8 mouse cellular contexts compared by ENCODE assay signal in the genomic region with DNA sequence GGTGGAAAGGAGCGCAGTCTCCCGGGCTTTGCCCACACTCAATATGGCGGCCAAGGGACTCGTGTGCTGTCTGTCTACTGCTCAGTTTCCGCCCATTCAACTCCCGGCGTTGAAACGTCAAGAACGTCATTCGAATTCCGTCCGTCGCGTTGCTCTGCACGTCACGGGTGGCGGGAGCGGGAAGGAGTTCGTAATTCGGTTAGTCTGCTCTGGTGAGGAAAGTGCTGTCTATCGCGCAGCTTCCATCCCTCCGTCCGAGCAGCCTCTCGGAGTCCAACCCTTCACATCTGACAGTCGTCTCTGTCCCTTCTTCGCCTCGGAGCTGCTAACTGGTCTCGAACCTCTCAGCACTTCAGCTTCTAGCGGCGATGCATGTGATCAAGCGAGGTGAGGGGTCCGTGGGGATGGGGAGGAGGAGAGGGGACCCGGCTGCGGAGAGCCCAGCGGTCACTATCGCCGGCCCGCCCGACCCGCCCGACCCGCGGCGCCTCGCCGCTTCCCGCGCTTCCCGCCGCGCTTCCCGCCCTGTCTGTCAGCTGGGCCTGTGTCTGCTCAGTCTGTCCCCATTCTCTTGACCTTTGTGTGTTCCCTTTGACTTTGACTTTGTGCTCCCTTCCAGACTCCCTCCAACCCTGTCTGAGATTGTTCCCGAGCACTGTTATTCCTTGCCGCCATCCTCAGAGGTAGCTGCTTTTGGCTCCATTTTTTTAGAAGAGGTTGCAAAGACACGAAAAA. TPM values are rescaled to one million over a fixed set of nuclear protein-coding genes. Genes with fewer than 3 reads are reported as not detected.
DNase-seq lines count a peak whose midpoint lies in the region; ATAC-seq and TF ChIP-seq lines count a peak whose summit lies in the region.

Gene Rrm1 (plus strand): TSS at position 39 of the 735 bp plus-strand sequence.

- peak within 1 kb of the TSS; percentile 39 for H3K27ac ChIP-seq in forebrain, embryonic 16.5 days (ENCODE audit: low read length)
- peak within 1 kb of the TSS; percentile 75; the same call in 1 of the 2 replicates for H3K27ac ChIP-seq in layer of hippocampus, adult 2 months
- H3K27ac ChIP-seq in lung, embryonic 14.5 days (ENCODE audit: low read depth): peak within 1 kb of the TSS; percentile 95
- no peak within 1 kb of the TSS for H3K27ac ChIP-seq in olfactory bulb, adult 2 months (ENCODE audit: insufficient read depth, low read depth, low read length)
- H3K27ac ChIP-seq in thymus, adult 2 months (ENCODE audit: control insufficient read depth, insufficient read depth, low read length): no peak within 1 kb of the TSS

- no peaks in the 10 kb centered on the region for H3K27me3 ChIP-seq in G1E (ENCODE audit: insufficient read depth, low read length)
- no peaks in the 10 kb centered on the region for H3K27me3 ChIP-seq in forebrain, embryonic 16.5 days (replicated peaks; ENCODE audit: control insufficient read depth, insufficient read depth, low read length)
- H3K27me3 ChIP-seq in lung, embryonic 14.5 days (ENCODE audit: insufficient read depth, low read length): no peaks in the 10 kb centered on the region
- no peaks in the 10 kb centered on the region for H3K27me3 ChIP-seq in thymus, adult 2 months (ENCODE audit: control insufficient read depth, insufficient read depth, low read length)

- no peaks in the 10 kb centered on the region for H3K9me3 ChIP-seq in G1E (replicated peaks)
- H3K9me3 ChIP-seq in forebrain, embryonic 16.5 days (ENCODE audit: control insufficient read depth, low read length): no peaks in the 10 kb centered on the region
- H3K9me3 ChIP-seq in lung, embryonic 14.5 days (ENCODE audit: low read depth, low read length): no peaks in the 10 kb centered on the region

- TF ChIP-seq POLR2A in olfactory bulb, adult 2 months (IDR thresholded peaks at IDR 0.05; ENCODE audit: insufficient read depth, low read depth, low read length): 0 out of 2 replicates have a peak, but pooled peaks have one; percentile 21
- 0 out of 2 replicates have a peak, but pooled peaks have one; percentile 33 for TF ChIP-seq POLR2A in thymus, adult 2 months (IDR thresholded peaks at IDR 0.05; ENCODE audit: control insufficient read depth, extremely low read depth, insufficient read depth, low read length, poor library complexity)

- peak; percentile 87 for DNase-seq in G1E (ENCODE audit: low spot score)
- peak; percentile 93 to 97 for DNase-seq in cerebellum, adult 18-20 months
- peak; percentile 91 to 94 for DNase-seq in heart, postnatal 36 days
- DNase-seq in layer of hippocampus, adult 2 months (ENCODE audit: low spot score in 2 of 2): peak; percentile 97
- peak; percentile 99 for DNase-seq in lung, embryonic 14.5 days
- peak; percentile 92 for DNase-seq in thymus, adult 2 months

- peaks cover 28% of the 10 kb centered on the region for H3K4me1 ChIP-seq in G1E (ENCODE audit: insufficient read depth, low read depth, low read length)
- peaks cover 22% of the 10 kb centered on the region for H3K4me1 ChIP-seq in forebrain, embryonic 16.5 days (replicated peaks; ENCODE audit: control insufficient read depth, insufficient read depth, low read length)
- H3K4me1 ChIP-seq in lung, embryonic 14.5 days (ENCODE audit: insufficient read depth): peaks cover 8% of the 10 kb centered on the region
- peaks cover 3% of the 10 kb centered on the region; the same call in 1 of the 2 replicates for H3K4me1 ChIP-seq in olfactory bulb, adult 2 months (ENCODE audit: control insufficient read depth, insufficient read depth, low read length)
- H3K4me1 ChIP-seq in thymus, adult 2 months (replicated peaks; ENCODE audit: control insufficient read depth, insufficient read depth, low read length): 0 out of 2 replicates have a peak, but pooled peaks cover 2% of the 10 kb centered on the region

- intact Hi-C loops in heart, postnatal 36 days (cut with DNase I): no loop called here

- no peak for TF ChIP-seq CTCF in G1E (IDR thresholded peaks at IDR 0.05; ENCODE audit: low read depth, low read length)
- no peak for TF ChIP-seq CTCF in layer of hippocampus, adult 2 months (conservative IDR thresholded peaks at IDR 0.05)
- no peak for TF ChIP-seq CTCF in lung, embryonic 14.5 days (IDR thresholded peaks at IDR 0.05; ENCODE audit: low read depth)
- no peak for TF ChIP-seq CTCF in olfactory bulb, adult 2 months (IDR thresholded peaks at IDR 0.05; ENCODE audit: insufficient read depth, low read depth, low read length)
- no peak for TF ChIP-seq CTCF in thymus, adult 2 months (IDR thresholded peaks at IDR 0.05; ENCODE audit: borderline replicate concordance, control insufficient read depth, extremely low read depth, insufficient read depth, low read length, poor library complexity)

- peak within 1 kb of the TSS; percentile 92 for H3K4me3 ChIP-seq in G1E (ENCODE audit: low read depth, low read length)
- H3K4me3 ChIP-seq in forebrain, embryonic 16.5 days (replicated peaks; ENCODE audit: low read length): peak within 1 kb of the TSS; percentile 89
- H3K4me3 ChIP-seq in layer of hippocampus, adult 2 months: peak within 1 kb of the TSS; percentile 86
- H3K4me3 ChIP-seq in lung, embryonic 14.5 days (ENCODE audit: low read depth, low read length): peak within 1 kb of the TSS; percentile 78
- H3K4me3 ChIP-seq in olfactory bulb, adult 2 months (ENCODE audit: insufficient read depth, low read depth, low read length): peak within 1 kb of the TSS; percentile 80
- H3K4me3 ChIP-seq in thymus, adult 2 months (ENCODE audit: control insufficient read depth, insufficient read depth, low read length): peak within 1 kb of the TSS; percentile 97

- peaks cover 29% of the 10 kb centered on the region for H3K36me3 ChIP-seq in G1E (replicated peaks)
- 0 out of 2 replicates have a peak, but pooled peaks cover 2% of the 10 kb centered on the region for H3K36me3 ChIP-seq in forebrain, embryonic 16.5 days (ENCODE audit: control insufficient read depth, insufficient read depth)
- H3K36me3 ChIP-seq in lung, embryonic 14.5 days (ENCODE audit: insufficient read depth): peaks cover 28% of the 10 kb centered on the region
- peaks cover 11% of the 10 kb centered on the region for H3K36me3 ChIP-seq in thymus, adult 2 months (ENCODE audit: control insufficient read depth, insufficient read depth, low read length)

- ATAC-seq in G1E (ENCODE audit: extremely low read depth, insufficient number of reproducible peaks, low FRiP score, poor library complexity, severe bottlenecking): peak; percentile 94
- ATAC-seq in forebrain, embryonic 16.5 days: peak; percentile 100
- ATAC-seq in lung, embryonic 14.5 days (ENCODE audit: insufficient read depth): peak; percentile 99

- WGBS in forebrain, embryonic 16.5 days: under 1% methylated on average over 55 of the region's 56 CpGs
- under 1% methylated on average over 56 of the region's 56 CpGs for WGBS in lung, embryonic 14.5 days
- WGBS in olfactory bulb, adult 2 months: under 1% methylated on average over 53 of the region's 56 CpGs
- WGBS in thymus, adult 2 months: under 1% methylated on average over 54 of the region's 56 CpGs

- H3K9ac ChIP-seq in forebrain, embryonic 16.5 days (replicated peaks; ENCODE audit: low read depth, low read length): peak within 1 kb of the TSS; percentile 82
- peak within 1 kb of the TSS; percentile 94 for H3K9ac ChIP-seq in lung, embryonic 14.5 days

- H3K4me2 ChIP-seq in forebrain, embryonic 16.5 days (ENCODE audit: low read length): peak within 1 kb of the TSS; percentile 85
- peak within 1 kb of the TSS; percentile 71 for H3K4me2 ChIP-seq in lung, embryonic 14.5 days

RNA-seq across cellular contexts. Expression of gene Rrm1, which starts in this region (rescaled TPM):
- total RNA-seq in G1E (2014; fragmentation: Nextera tagmentation): 264 and 285 TPM in 2 replicates
- total RNA-seq in G1E (2017): 524 and 591 TPM in 2 replicates
- 64.3 and 131 TPM in 2 replicates for polyA plus RNA-seq in G1E (2012)
- polyA plus RNA-seq in forebrain, embryonic 16.5 days (2015; fragmentation: Nextera tagmentation; extraction: Ambion mirVana): 79.3 and 96.2 TPM in 2 replicates
- total RNA-seq in heart, postnatal 36 days (2021): 10 to 100 TPM in 1 of 2 experiments, 1 to 10 TPM in 1; 9.6 to 10.9 TPM
- 10 to 100 TPM; 10.8 to 13.0 TPM for total RNA-seq in layer of hippocampus, adult 2 months (2021)
- 200 and 220 TPM in 2 replicates for polyA plus RNA-seq in lung, embryonic 14.5 days (2014; fragmentation: Nextera tagmentation; extraction: Ambion mirVana)
- polyA plus RNA-seq in olfactory bulb, adult 2 months (2012; ENCODE audit: insufficient read depth, insufficient read length, low replicate concordance, missing spikeins): not detected in 2 replicates
- polyA plus RNA-seq in thymus, adult 2 months (2012; rRNA removed): 46.3 and 67.1 TPM in 2 replicates

Comparison
In these comparisons a context has a peak if more than half of its experiments do, and no peak if none do; other contexts are left out.
1. RNA of gene Rrm1 (total RNA-seq): 264 to 591 TPM in G1E; 10.8 to 13.0 TPM in layer of hippocampus, adult 2 months and 9.6 to 10.9 TPM in heart, postnatal 36 days; every median in the first group is over 10 times any median in the second.
2. H3K27ac ChIP-seq: peak in forebrain, embryonic 16.5 days (single experiment), layer of hippocampus, adult 2 months (single experiment) and lung, embryonic 14.5 days (single experiment); none in olfactory bulb, adult 2 months (single experiment) and thymus, adult 2 months (single experiment).
3. Peak in every context shown above with its lines, with median percentiles within 50 percentile points of each other: ATAC-seq, DNase-seq and H3K4me3 ChIP-seq.